Mouse (Mus musculus) midbrain, embryonic 14.5 days (tissue): ENCODE measurements around the gene Adamtsl3. TPM values are rescaled to one million over a fixed set of nuclear protein-coding genes. Genes with fewer than 3 reads are reported as not detected.

Source experiments
- ATAC-seq: fragments of 200-750 bp; cut with Nextera tagmentation; 2 replicates; pipeline ENCODE4 v1.8.0; 2017; ENCODE audit warnings: moderate number of reproducible peaks, moderate library complexity; ENCODE audit not compliant: low FRiP score, low TSS enrichment
- DNase-seq: peaks from one replicate; pipeline ENCODE4 v3.0.0-alpha.2; 2015
- H3K27ac ChIP-seq: fragments of 300-500 bp; sonication (generic); replicated peaks from 2 replicates; pipeline ENCODE4 v1.5.1; 2014; ENCODE audit warnings: mild to moderate bottlenecking, low read depth, low read length, moderate library complexity
- H3K27me3 ChIP-seq: fragments of 300-500 bp; sonication (generic); 2 replicates; pipeline ENCODE4 v1.6.1; 2014; ENCODE audit warnings: low read length, control low read depth, mixed read lengths; ENCODE audit not compliant: control insufficient read depth, insufficient read depth
- H3K36me3 ChIP-seq: fragments of 300-500 bp; sonication (generic); 2 replicates; pipeline ENCODE4 v1.6.1; 2014; ENCODE audit warnings: low read length, control low read depth; ENCODE audit not compliant: control insufficient read depth, insufficient read depth
- H3K4me1 ChIP-seq: fragments of 300-500 bp; sonication (generic); 2 replicates; pipeline ENCODE4 v1.6.1; 2014; ENCODE audit warnings: mild to moderate bottlenecking, antibody characterized with exemption, low read length, control low read depth; ENCODE audit not compliant: control insufficient read depth, insufficient read depth
- H3K4me2 ChIP-seq: fragments of 300-500 bp; sonication (generic); 2 replicates; pipeline ENCODE4 v1.6.1; 2014; ENCODE audit warnings: mild to moderate bottlenecking, low read length, moderate library complexity
- H3K4me3 ChIP-seq: fragments of 300-500 bp; sonication (generic); replicated peaks from 2 replicates; pipeline ENCODE4 v1.5.1; 2014; ENCODE audit warnings: low read depth, low read length
- H3K9ac ChIP-seq: fragments of 300-500 bp; sonication (generic); replicated peaks from 2 replicates; pipeline ENCODE4 v1.6.1; 2014; ENCODE audit warnings: mild to moderate bottlenecking, low read length, moderate library complexity
- H3K9me3 ChIP-seq: fragments of 300-500 bp; sonication (generic); 2 replicates; pipeline ENCODE4 v1.6.1; 2016; ENCODE audit warnings: low read length, control low read depth, mixed read lengths; ENCODE audit not compliant: control insufficient read depth
- WGBS: fragments of 180-500 bp; shearing (Covaris S2); extraction: QIAGEN DNeasy Blood & Tissue Kit; methylation state at CpG from one replicate; pipeline ENCODE4 v1.1.7; 2014; 5-methylcytosine and 5-hydroxymethylcytosine counted together
- polyA plus RNA-seq: library from polyadenylated mRNA; unstranded; fragments of >200 nt; fragmentation: Nextera tagmentation; extraction: Ambion mirVana; gene quantifications from 2 replicates; pipeline ENCODE4 v1.2.1, GENCODE M21; 2014

Adamtsl3 gene
- 0.33 and 0.34 TPM in 2 replicates for polyA plus RNA-seq

DNA sequence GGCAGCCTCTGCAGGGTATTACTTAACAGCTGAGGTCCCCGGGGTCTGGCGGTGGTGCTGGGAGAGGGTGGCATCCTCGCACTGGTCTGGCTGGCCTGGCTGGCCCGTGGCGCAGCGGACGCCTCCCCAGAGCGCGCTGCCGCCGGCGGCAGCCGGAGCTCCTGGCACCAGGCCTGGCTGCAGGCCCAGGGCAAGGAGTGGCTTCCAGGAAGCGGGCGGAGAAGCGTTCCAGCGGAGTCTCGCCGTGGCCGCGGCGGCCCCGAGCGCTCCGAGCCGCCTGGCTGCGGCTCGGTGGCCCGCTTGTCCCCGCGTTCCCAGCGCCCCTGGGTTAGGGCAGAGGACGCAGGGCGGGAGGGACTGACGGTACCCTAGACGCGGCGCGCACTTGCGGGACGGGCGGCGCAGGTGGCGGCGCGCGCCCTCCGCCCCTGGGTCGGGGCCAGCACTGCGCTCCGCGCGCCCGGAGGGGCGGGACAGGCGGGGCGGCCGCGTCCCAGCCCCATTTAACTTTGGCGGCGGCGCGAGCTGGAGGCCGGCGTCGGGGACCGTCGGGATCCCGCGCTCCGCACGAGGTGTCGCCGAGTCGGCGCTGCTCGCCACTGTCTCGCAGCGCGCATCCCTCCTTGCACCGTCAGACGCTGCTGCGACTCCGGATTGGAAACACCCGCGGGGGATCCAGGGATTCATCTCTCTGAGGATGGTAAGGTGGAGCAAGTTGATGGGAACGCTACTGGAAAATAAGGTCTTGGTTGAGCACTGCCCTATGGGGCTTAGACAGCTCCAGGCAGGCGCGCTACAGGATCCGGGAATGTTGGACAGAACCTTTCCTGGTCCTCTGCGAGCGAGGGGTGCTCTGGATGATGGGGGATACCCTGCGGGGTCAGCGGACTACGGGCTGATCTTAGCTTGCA is at the start of gene Adamtsl3:
Adamtsl3 (plus strand) TSS at position 484 of the 911 bp plus-strand sequence.
- WGBS, result under 1% methylated on average over 87 of the region's 95 CpGs

DNA sequence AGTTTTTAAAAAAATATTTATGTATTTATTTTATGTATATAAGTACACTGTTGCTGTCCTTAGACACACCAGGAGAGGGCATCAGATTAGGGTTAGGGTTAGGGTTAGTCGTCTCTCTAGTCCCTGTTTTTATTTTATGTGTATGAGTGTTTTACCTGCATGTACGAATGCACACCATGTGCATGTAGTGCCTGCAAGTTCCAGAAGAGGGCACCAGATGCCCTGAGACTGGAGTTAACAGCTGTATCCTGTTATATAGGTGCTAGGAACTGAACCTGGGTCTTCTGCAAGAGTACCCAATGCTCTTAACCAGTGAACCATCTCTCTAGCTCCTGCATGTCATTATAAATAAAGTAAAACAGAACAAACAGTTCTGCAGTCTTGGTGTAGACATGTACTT is 48.3 kb upstream of the Adamtsl3 start:
- no peak overlapping the region for H3K4me2 ChIP-seq
- ATAC-seq (no peak), DNase-seq (no peak)
- 0 out of 2 replicates have a peak, but pooled peaks cover 3% of the 10 kb centered on the region for H3K9me3 ChIP-seq
- no peak overlapping the region for H3K27ac ChIP-seq
- WGBS, result 93% methylated on average over 2 of the region's 2 CpGs
- H3K36me3 ChIP-seq, result no peaks in the 10 kb centered on the region
- no peak overlapping the region for H3K4me3 ChIP-seq
- H3K9ac ChIP-seq, result no peak overlapping the region
- H3K27me3 ChIP-seq, result no peaks in the 10 kb centered on the region
- no peaks in the 10 kb centered on the region for H3K4me1 ChIP-seq

More for the DNA sequence above, at the start of gene Adamtsl3:
- no peaks in the 10 kb centered on the region for H3K36me3 ChIP-seq
- H3K27me3 ChIP-seq, result peaks cover 44% of the 10 kb centered on the region
- peak within 1 kb of the TSS; percentile 43 for H3K4me3 ChIP-seq
- DNase-seq (peak; percentile 66), ATAC-seq (peak; percentile 46; the same call in 1 of the 2 replicates)
- H3K9me3 ChIP-seq, result no peaks in the 10 kb centered on the region
- peak within 1 kb of the TSS; percentile 77 for H3K4me2 ChIP-seq
- H3K27ac ChIP-seq, result no peak within 1 kb of the TSS
- peak within 1 kb of the TSS; percentile 40 for H3K9ac ChIP-seq
- peaks cover 11% of the 10 kb centered on the region; the same call in 1 of the 2 replicates for H3K4me1 ChIP-seq

DNA sequence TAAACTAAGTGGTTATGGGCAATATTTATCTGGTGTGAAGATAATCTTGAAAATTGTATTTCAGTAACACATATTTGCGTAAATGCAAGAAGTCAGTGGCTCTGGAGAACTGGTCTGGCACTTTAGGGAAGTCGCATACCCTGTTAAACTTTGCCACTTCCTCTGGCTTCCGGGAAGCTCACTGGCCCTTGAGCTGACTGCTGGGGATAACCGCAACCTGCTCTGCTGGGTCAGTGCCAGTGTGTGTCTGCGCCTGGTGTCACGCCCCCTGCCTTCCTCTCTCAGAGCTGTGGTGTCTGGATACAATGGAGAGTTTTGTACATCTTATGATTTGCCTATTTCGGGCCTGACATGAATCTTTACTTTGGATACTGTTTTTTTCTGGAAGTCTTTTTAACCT is 42.1 kb upstream of the Adamtsl3 start:
- WGBS, result 84% methylated on average over 7 of the region's 7 CpGs
- ATAC-seq (no peak), DNase-seq (no peak)

DNA sequence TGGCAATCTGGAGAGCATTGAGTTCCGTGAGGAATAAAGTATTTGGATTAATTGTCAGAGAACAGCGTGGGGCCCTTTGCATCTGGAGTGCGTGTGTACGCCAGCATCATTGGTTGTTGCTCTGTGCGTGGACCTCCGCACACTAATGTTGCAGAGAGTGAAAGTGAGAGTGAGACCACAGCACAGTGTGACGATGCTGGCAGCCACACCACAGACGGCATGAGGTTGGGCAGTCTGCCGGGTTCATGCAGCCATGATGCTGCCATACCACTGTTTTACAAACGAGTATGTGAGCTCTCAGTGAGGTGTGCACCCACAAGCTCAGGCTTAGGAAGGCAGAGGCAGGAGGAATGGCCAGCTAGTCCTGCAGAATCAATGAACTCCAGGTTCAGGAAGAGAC is 41.4 kb upstream of the Adamtsl3 start:
- Histone ChIP-seq H3K27ac (no peak overlapping the region), H3K27me3 (no peaks in the 10 kb centered on the region), H3K4me1 (no peaks in the 10 kb centered on the region), H3K4me3 (no peak overlapping the region), H3K9me3 (no peaks in the 10 kb centered on the region), H3K36me3 (no peaks in the 10 kb centered on the region), H3K4me2 (no peak overlapping the region), H3K9ac (no peak overlapping the region)
- 83% methylated on average over 10 of the region's 10 CpGs for WGBS
- DNase-seq (no peak), ATAC-seq (no peak)

More for the DNA sequence above, 42.1 kb upstream of the Adamtsl3 start:
- Histone ChIP-seq H3K9me3 (no peaks in the 10 kb centered on the region), H3K36me3 (no peaks in the 10 kb centered on the region), H3K4me2 (no peak overlapping the region), H3K4me3 (no peak overlapping the region), H3K27ac (no peak overlapping the region), H3K9ac (no peak overlapping the region), H3K4me1 (no peaks in the 10 kb centered on the region), H3K27me3 (no peaks in the 10 kb centered on the region)

DNA sequence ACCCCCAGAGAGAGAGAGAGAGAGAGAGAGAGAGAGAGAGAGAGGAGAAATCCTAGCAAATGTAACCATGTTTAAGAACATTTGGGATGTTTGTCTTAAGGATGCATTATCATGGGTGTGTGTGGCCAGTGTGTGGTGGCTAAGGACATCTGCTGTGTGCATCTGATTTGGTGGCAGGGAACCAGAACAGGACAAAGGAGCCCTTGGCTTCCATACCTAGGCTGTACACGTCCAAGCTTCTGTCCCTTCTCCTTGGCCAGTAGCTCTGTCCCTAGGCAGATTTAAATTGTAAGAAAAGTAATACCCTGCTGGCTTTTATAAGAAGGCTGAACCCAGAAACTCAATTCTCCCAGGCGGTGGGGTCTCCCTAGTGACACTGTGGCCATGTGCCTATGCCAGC is 40.9 kb upstream of the Adamtsl3 start:
- ATAC-seq (no peak), DNase-seq (no peak)
- Histone ChIP-seq H3K4me3 (no peak overlapping the region), H3K4me2 (no peak overlapping the region), H3K9me3 (no peaks in the 10 kb centered on the region), H3K27ac (no peak overlapping the region), H3K4me1 (no peaks in the 10 kb centered on the region), H3K36me3 (no peaks in the 10 kb centered on the region), H3K9ac (no peak overlapping the region), H3K27me3 (no peaks in the 10 kb centered on the region)
- WGBS, result 78% methylated on average over 2 of the region's 2 CpGs

DNA sequence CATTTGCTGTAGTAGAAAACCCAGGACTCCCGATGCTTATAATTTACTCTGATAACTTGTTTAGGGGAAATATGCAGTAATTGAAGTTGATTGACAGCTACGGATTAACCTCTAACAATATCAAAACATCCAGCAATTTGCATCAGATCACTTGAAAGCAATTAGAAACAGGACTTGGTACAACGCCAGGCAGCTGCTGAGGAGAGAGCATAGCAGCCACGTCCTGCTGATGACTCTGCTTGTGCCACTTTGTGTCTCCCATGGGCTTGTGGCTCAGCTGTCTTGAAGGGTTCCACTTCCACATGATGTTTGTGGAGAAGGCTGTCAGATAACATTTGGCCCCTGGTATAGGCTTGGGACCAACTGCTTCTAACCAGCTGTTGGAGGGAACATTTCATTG is 27.1 kb upstream of the Adamtsl3 start:
- DNase-seq (peak; percentile 47), ATAC-seq (no peak)
- H3K27me3 ChIP-seq, result no peaks in the 10 kb centered on the region
- WGBS, result 61% methylated on average over 4 of the region's 4 CpGs
- no peak overlapping the region for H3K4me3 ChIP-seq
- H3K4me2 ChIP-seq, result no peak overlapping the region
- no peaks in the 10 kb centered on the region for H3K9me3 ChIP-seq
- H3K4me1 ChIP-seq, result no peaks in the 10 kb centered on the region
- no peak overlapping the region for H3K27ac ChIP-seq
- no peaks in the 10 kb centered on the region for H3K36me3 ChIP-seq
- H3K9ac ChIP-seq, result no peak overlapping the region

DNA sequence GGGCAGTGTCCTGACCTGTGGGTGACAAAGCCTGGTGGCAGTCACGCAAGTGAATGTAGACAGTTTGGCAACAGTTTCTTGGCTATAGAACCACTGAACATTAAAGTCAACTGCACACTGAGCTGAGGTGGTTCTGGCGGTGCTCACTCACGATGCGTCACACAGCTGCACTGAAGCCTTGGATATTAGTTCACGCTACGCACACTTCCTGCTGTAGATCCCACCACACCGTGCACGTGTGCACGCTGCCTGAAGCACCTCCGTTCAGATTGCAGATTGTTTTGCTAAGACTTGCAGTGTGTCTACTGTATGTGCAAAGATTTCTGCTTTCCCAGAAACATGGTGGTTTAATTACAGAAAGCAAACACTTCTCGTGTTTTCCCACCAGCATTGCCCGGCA is 17.0 kb upstream of the Adamtsl3 start:
- H3K27me3 ChIP-seq, result no peaks in the 10 kb centered on the region
- no peak overlapping the region for H3K27ac ChIP-seq
- WGBS, result 92% methylated on average over 12 of the region's 12 CpGs
- no peaks in the 10 kb centered on the region for H3K36me3 ChIP-seq
- no peak overlapping the region for H3K9ac ChIP-seq
- no peaks in the 10 kb centered on the region for H3K9me3 ChIP-seq
- H3K4me2 ChIP-seq, result no peak overlapping the region
- no peak overlapping the region for H3K4me3 ChIP-seq
- ATAC-seq (no peak), DNase-seq (no peak)
- H3K4me1 ChIP-seq, result no peaks in the 10 kb centered on the region

DNA sequence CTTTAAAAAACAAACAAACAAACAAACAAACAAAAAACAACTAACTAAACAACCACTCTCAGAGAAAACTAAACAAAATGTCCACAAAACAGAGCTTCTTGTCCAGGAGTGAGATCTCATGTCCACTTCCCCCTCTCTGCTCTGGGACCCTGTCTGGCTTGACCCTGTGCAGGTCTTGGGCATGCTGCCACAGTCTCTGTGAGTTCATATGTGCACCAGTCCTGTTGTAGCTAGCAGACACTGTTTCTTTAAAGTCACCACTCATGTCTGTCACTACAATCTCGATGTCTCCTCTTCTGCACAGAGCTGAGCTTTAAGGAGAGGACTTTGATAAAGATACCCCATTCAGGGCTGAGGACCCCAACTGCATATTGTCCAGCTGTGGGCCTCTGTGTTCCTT is 8.9 kb upstream of the Adamtsl3 start:
- H3K4me1 ChIP-seq, result no peaks in the 10 kb centered on the region
- no peak overlapping the region for H3K27ac ChIP-seq
- no peak overlapping the region for H3K9ac ChIP-seq
- no peaks in the 10 kb centered on the region for H3K27me3 ChIP-seq
- H3K4me2 ChIP-seq, result no peak overlapping the region
- no peak for ATAC-seq
- H3K4me3 ChIP-seq, result no peak overlapping the region
- no peaks in the 10 kb centered on the region for H3K9me3 ChIP-seq
- DNase-seq, result no peak
- WGBS, result 81% methylated on average over 1 of the region's 1 CpGs
- H3K36me3 ChIP-seq, result no peaks in the 10 kb centered on the region

DNA sequence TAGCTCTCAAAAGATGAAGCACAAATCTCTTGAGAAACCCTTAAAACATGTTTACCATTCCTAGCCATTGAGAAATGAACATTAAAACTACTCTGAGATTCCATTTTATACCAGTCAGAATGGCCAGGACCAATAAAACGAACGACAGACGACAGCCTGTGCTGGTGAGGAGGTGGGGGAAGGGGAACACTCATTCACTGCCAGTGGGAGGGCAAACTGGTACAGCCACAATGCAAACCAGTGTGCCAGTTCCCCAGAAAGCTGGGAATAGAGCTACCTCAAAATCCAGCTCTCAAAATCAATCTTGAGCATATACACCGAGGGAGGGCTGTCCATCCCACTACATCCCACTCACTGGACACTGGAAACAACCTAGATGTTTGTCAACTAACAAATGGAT is 8.3 kb upstream of the Adamtsl3 start:
- no peak overlapping the region for H3K4me3 ChIP-seq
- H3K27me3 ChIP-seq, result no peaks in the 10 kb centered on the region
- H3K36me3 ChIP-seq, result no peaks in the 10 kb centered on the region
- no peak for ATAC-seq
- H3K4me1 ChIP-seq, result no peaks in the 10 kb centered on the region
- no peak overlapping the region for H3K27ac ChIP-seq
- H3K4me2 ChIP-seq, result no peak overlapping the region
- WGBS, result 77% methylated on average over 4 of the region's 4 CpGs
- no peak overlapping the region for H3K9ac ChIP-seq
- DNase-seq, result no peak
- no peaks in the 10 kb centered on the region for H3K9me3 ChIP-seq
